Mouse (Mus musculus): ENCODE data around the gene Rragc. TPM values are rescaled to one million over a fixed set of nuclear protein-coding genes. Genes with fewer than 3 reads are reported as not detected.
A peak's percentile ranks its signal among the peaks of the same experiment; 100 is the strongest.

The Rragc gene
- total and polyA plus RNA-seq, 2 experiments from 2014 or later = 34.2 to 43.0 TPM

- Histone ChIP-seq H3K4me1 (ENCODE audit: control insufficient read depth, insufficient read depth) (no peaks in the 10 kb centered on the region), H3K27ac (ENCODE audit: low read depth) (no peak overlapping the region), H3K36me3 (replicated peaks; ENCODE audit: control insufficient read depth, insufficient read depth, low read length) (no peaks in the 10 kb centered on the region), H3K9me3 (replicated peaks; ENCODE audit: control insufficient read depth, low read length) (no peaks in the 10 kb centered on the region), H3K27me3 (ENCODE audit: control insufficient read depth, insufficient read depth, low read length) (peaks cover 11% of the 10 kb centered on the region), H3K4me2 (ENCODE audit: low read depth, low read length) (no peak overlapping the region), H3K9ac (replicated peaks; ENCODE audit: low read depth, low read length) (no peak overlapping the region; the same call in 1 of the 2 replicates), H3K4me3 (ENCODE audit: low read depth, low read length) (no peak overlapping the region)
- no peak for DNase-seq (ENCODE audit: low spot score)
- ATAC-seq (ENCODE audit: insufficient read depth, low read depth) = no peak
- 45% methylated on average over 8 of the region's 8 CpGs for WGBS
- no peak for TF ChIP-seq CTCF (IDR thresholded peaks at IDR 0.05; ENCODE audit: low read depth)
- TF ChIP-seq EP300 (IDR thresholded peaks at IDR 0.05; ENCODE audit: low read depth) = no peak
Observed at GRCm38 (mm10) chr4:123952059-123952458, 34.8 kb downstream of the Rragc start.

- Histone ChIP-seq H3K4me2 (ENCODE audit: low read depth, low read length) (peak overlapping the region; percentile 44), H3K9me3 (replicated peaks; ENCODE audit: control insufficient read depth, low read length) (no peaks in the 10 kb centered on the region), H3K4me3 (ENCODE audit: low read depth, low read length) (0 out of 2 replicates have a peak overlapping the region, but pooled peaks have one; percentile 9), H3K36me3 (replicated peaks; ENCODE audit: control insufficient read depth, insufficient read depth, low read length) (no peaks in the 10 kb centered on the region), H3K27me3 (ENCODE audit: control insufficient read depth, insufficient read depth, low read length) (peaks cover 11% of the 10 kb centered on the region), H3K9ac (replicated peaks; ENCODE audit: low read depth, low read length) (no peak overlapping the region), H3K27ac (ENCODE audit: low read depth) (no peak overlapping the region), H3K4me1 (ENCODE audit: control insufficient read depth, insufficient read depth) (no peaks in the 10 kb centered on the region)
- ATAC-seq (ENCODE audit: insufficient read depth, low read depth) (peak; percentile 72), DNase-seq (ENCODE audit: low spot score) (peak; percentile 34)
- TF ChIP-seq CTCF (IDR thresholded peaks at IDR 0.05; ENCODE audit: low read depth) (peak; percentile 79), EP300 (IDR thresholded peaks at IDR 0.05; ENCODE audit: low read depth) (no peak)
- 7% methylated on average over 31 of the region's 31 CpGs for WGBS
Observed at GRCm38 (mm10) chr4:123956703-123957491, 39.7 kb downstream of the Rragc start.

- TF ChIP-seq CTCF (IDR thresholded peaks at IDR 0.05; ENCODE audit: low read depth) = no peak
- TF ChIP-seq EP300 (IDR thresholded peaks at IDR 0.05; ENCODE audit: low read depth) = no peak
- Histone ChIP-seq H3K27me3 (ENCODE audit: control insufficient read depth, insufficient read depth, low read length) (peaks cover 11% of the 10 kb centered on the region), H3K9me3 (replicated peaks; ENCODE audit: control insufficient read depth, low read length) (no peaks in the 10 kb centered on the region), H3K4me3 (ENCODE audit: low read depth, low read length) (no peak overlapping the region), H3K9ac (replicated peaks; ENCODE audit: low read depth, low read length) (no peak overlapping the region), H3K36me3 (replicated peaks; ENCODE audit: control insufficient read depth, insufficient read depth, low read length) (no peaks in the 10 kb centered on the region), H3K4me1 (ENCODE audit: control insufficient read depth, insufficient read depth) (no peaks in the 10 kb centered on the region), H3K27ac (ENCODE audit: low read depth) (no peak overlapping the region), H3K4me2 (ENCODE audit: low read depth, low read length) (no peak overlapping the region)
- ATAC-seq (ENCODE audit: insufficient read depth, low read depth) = peak; percentile 5; the same call in 1 of the 2 replicates
- WGBS = 60% methylated on average over 4 of the region's 4 CpGs
- no peak for DNase-seq (ENCODE audit: low spot score)
Observed at GRCm38 (mm10) chr4:123957492-123957808, 40.2 kb downstream of the Rragc start.

- Histone ChIP-seq H3K27ac (ENCODE audit: low read depth) (no peak overlapping the region), H3K9me3 (replicated peaks; ENCODE audit: control insufficient read depth, low read length) (no peaks in the 10 kb centered on the region), H3K36me3 (replicated peaks; ENCODE audit: control insufficient read depth, insufficient read depth, low read length) (no peaks in the 10 kb centered on the region), H3K4me3 (ENCODE audit: low read depth, low read length) (no peak overlapping the region), H3K9ac (replicated peaks; ENCODE audit: low read depth, low read length) (no peak overlapping the region), H3K4me2 (ENCODE audit: low read depth, low read length) (no peak overlapping the region), H3K4me1 (ENCODE audit: control insufficient read depth, insufficient read depth) (no peaks in the 10 kb centered on the region), H3K27me3 (ENCODE audit: control insufficient read depth, insufficient read depth, low read length) (peaks cover 11% of the 10 kb centered on the region)
- DNase-seq (ENCODE audit: low spot score) = no peak
- WGBS = 48% methylated on average over 4 of the region's 4 CpGs
- no peak for TF ChIP-seq CTCF (IDR thresholded peaks at IDR 0.05; ENCODE audit: low read depth)
- no peak for TF ChIP-seq EP300 (IDR thresholded peaks at IDR 0.05; ENCODE audit: low read depth)
- ATAC-seq (ENCODE audit: insufficient read depth, low read depth) = no peak
Observed at GRCm38 (mm10) chr4:123957891-123958290, 40.6 kb downstream of the Rragc start.

GRCm38 (mm10) chr4:123960955-123961354 lies 43.7 kb downstream of the Rragc start:
- WGBS = 37% methylated on average over 4 of the region's 4 CpGs
- no peak overlapping the region for H3K4me2 ChIP-seq (ENCODE audit: low read depth, low read length)
- H3K9me3 ChIP-seq (replicated peaks; ENCODE audit: control insufficient read depth, low read length) = no peaks in the 10 kb centered on the region
- no peak for DNase-seq (ENCODE audit: low spot score)
- no peaks in the 10 kb centered on the region for H3K36me3 ChIP-seq (replicated peaks; ENCODE audit: control insufficient read depth, insufficient read depth, low read length)
- H3K9ac ChIP-seq (replicated peaks; ENCODE audit: low read depth, low read length) = no peak overlapping the region
- H3K4me3 ChIP-seq (ENCODE audit: low read depth, low read length) = no peak overlapping the region
- peaks cover 8% of the 10 kb centered on the region for H3K27me3 ChIP-seq (ENCODE audit: control insufficient read depth, insufficient read depth, low read length)
- no peaks in the 10 kb centered on the region for H3K4me1 ChIP-seq (ENCODE audit: control insufficient read depth, insufficient read depth)
- TF ChIP-seq CTCF (IDR thresholded peaks at IDR 0.05; ENCODE audit: low read depth) = no peak
- TF ChIP-seq EP300 (IDR thresholded peaks at IDR 0.05; ENCODE audit: low read depth) = no peak
- H3K27ac ChIP-seq (ENCODE audit: low read depth) = no peak overlapping the region
- ATAC-seq (ENCODE audit: insufficient read depth, low read depth) = no peak

- Histone ChIP-seq H3K4me1 (ENCODE audit: control insufficient read depth, insufficient read depth) (no peaks in the 10 kb centered on the region), H3K9me3 (replicated peaks; ENCODE audit: control insufficient read depth, low read length) (no peaks in the 10 kb centered on the region), H3K9ac (replicated peaks; ENCODE audit: low read depth, low read length) (no peak overlapping the region), H3K36me3 (replicated peaks; ENCODE audit: control insufficient read depth, insufficient read depth, low read length) (no peaks in the 10 kb centered on the region), H3K4me3 (ENCODE audit: low read depth, low read length) (no peak overlapping the region), H3K4me2 (ENCODE audit: low read depth, low read length) (no peak overlapping the region), H3K27me3 (ENCODE audit: control insufficient read depth, insufficient read depth, low read length) (no peaks in the 10 kb centered on the region), H3K27ac (ENCODE audit: low read depth) (no peak overlapping the region)
- ATAC-seq (ENCODE audit: insufficient read depth, low read depth) (no peak), DNase-seq (ENCODE audit: low spot score) (no peak)
- TF ChIP-seq EP300 (IDR thresholded peaks at IDR 0.05; ENCODE audit: low read depth) (no peak), CTCF (IDR thresholded peaks at IDR 0.05; ENCODE audit: low read depth) (no peak)
- 73% methylated on average over 9 of the region's 9 CpGs for WGBS
Observed at GRCm38 (mm10) chr4:123962721-123963120, 45.5 kb downstream of the Rragc start.

Measured in heart, postnatal 0 days (tissue).